Mouse (Mus musculus) CH12.LX (cell line): ENCODE measurements around the gene Slc22a20. TPM values are rescaled to one million over a fixed set of nuclear protein-coding genes. Genes with fewer than 3 reads are reported as not detected.

Source experiments
- DNase-seq: peaks from one replicate; pipeline ENCODE4 v3.0.0-alpha.2; 2013; ENCODE audit errors: extremely low read depth
- H3K27ac ChIP-seq: 2 replicates; pipeline ENCODE4 v1.5.1; 2012; ENCODE audit warnings: low read depth, mild to moderate bottlenecking, control low read depth, moderate library complexity; ENCODE audit not compliant: insufficient read depth
- H3K27me3 ChIP-seq: replicated peaks from 2 replicates; pipeline ENCODE3; 2012; ENCODE audit warnings: inconsistent platforms
- H3K36me3 ChIP-seq, 2 experiments: replicated peaks in 1 of 2; 2 replicates each; pipeline versions ENCODE3 to v1.6.1; 2012; ENCODE audit warnings: inconsistent platforms in 1 of 2, low read length in 1 of 2, mild to moderate bottlenecking in 1 of 2, mixed read lengths in 1 of 2, moderate library complexity in 1 of 2; ENCODE audit not compliant: control insufficient read depth in 1 of 2, insufficient read depth in 1 of 2
- H3K4me1 ChIP-seq, 2 experiments: 2 replicates each; pipeline ENCODE4 v1.6.1; 2012; ENCODE audit warnings: inconsistent platforms in 1 of 2, moderate library complexity in 1 of 2; ENCODE audit not compliant: insufficient read depth in 2 of 2, control insufficient read depth in 1 of 2
- H3K4me2 ChIP-seq: 2 replicates; pipeline ENCODE4 v1.6.1; 2012; ENCODE audit warnings: low read depth, mild to moderate bottlenecking, control low read depth; ENCODE audit not compliant: poor library complexity, insufficient read depth, severe bottlenecking
- H3K4me3 ChIP-seq, 3 experiments: fragments of 150-350 bp in 1 of 3; sonication (generic) in 1 of 3; replicated peaks in 1 of 3; 2 replicates each; pipeline versions ENCODE3 to v1.5.1; 2011 to 2012; ENCODE audit warnings: low read depth in 2 of 3, low read length in 2 of 3, mild to moderate bottlenecking in 2 of 3, moderate library complexity in 2 of 3, control low read depth in 1 of 3, improper control_type of control experiment in 1 of 3, inconsistent platforms in 1 of 3, mixed read lengths in 1 of 3; ENCODE audit not compliant: poor library complexity in 1 of 3
- H3K79me2 ChIP-seq: replicated peaks from 2 replicates; pipeline ENCODE4 v1.6.1; 2012; ENCODE audit warnings: mild to moderate bottlenecking, moderate library complexity; ENCODE audit not compliant: control insufficient read depth, poor library complexity, insufficient read depth, severe bottlenecking; ENCODE audit errors: extremely low read depth
- H3K9ac ChIP-seq: 2 replicates; pipeline ENCODE4 v1.6.1; 2012; ENCODE audit warnings: low read depth, mild to moderate bottlenecking, control low read depth, moderate library complexity; ENCODE audit not compliant: insufficient read depth
- H3K9me3 ChIP-seq: replicated peaks from 2 replicates; pipeline ENCODE3; 2012; ENCODE audit warnings: low read length, inconsistent platforms, mixed read lengths
- CHD1 ChIP-seq: IDR thresholded peaks from 2 replicates; pipeline ENCODE4 v1.6.1; 2012; ENCODE audit warnings: low read depth, low read length, improper control_type of control experiment, inconsistent platforms
- CTCF ChIP-seq, 2 experiments: IDR thresholded peaks in 1 of 2; conservative IDR thresholded peaks in 1 of 2; 2 replicates each; pipeline ENCODE4 v1.5.1; 2011 to 2012; ENCODE audit warnings: low read depth in 2 of 2, low read length in 2 of 2, improper control_type of control experiment in 1 of 2, inconsistent platforms in 1 of 2, mild to moderate bottlenecking in 1 of 2, moderate library complexity in 1 of 2
- ELF1 ChIP-seq: IDR thresholded peaks from 2 replicates; pipeline ENCODE4 v1.6.1; 2014; ENCODE audit warnings: low read depth, mild to moderate bottlenecking, inconsistent platforms, low read length, improper control_type of control experiment
- GABPA ChIP-seq: IDR thresholded peaks from 2 replicates; pipeline ENCODE4 v1.6.1; 2012; ENCODE audit warnings: low read depth, low read length, improper control_type of control experiment, inconsistent platforms; ENCODE audit not compliant: insufficient replicate concordance
- HCFC1 ChIP-seq: IDR thresholded peaks from 2 replicates; pipeline ENCODE4 v1.6.1; 2012; ENCODE audit warnings: low read depth, mild to moderate bottlenecking, inconsistent platforms, low read length, improper control_type of control experiment
- IRF4 ChIP-seq: IDR thresholded peaks from 2 replicates; pipeline ENCODE4 v1.6.1; 2014; ENCODE audit warnings: low read depth, mild to moderate bottlenecking, inconsistent platforms, low read length, improper control_type of control experiment
- JUN ChIP-seq: IDR thresholded peaks from 2 replicates; pipeline ENCODE4 v1.6.1; 2011; ENCODE audit warnings: low read depth, mild to moderate bottlenecking, low read length, improper control_type of control experiment, moderate library complexity; ENCODE audit not compliant: insufficient read depth
- MAX ChIP-seq: IDR thresholded peaks from 2 replicates; pipeline ENCODE4 v1.6.1; 2011; ENCODE audit warnings: low read length, improper control_type of control experiment
- MAZ ChIP-seq: IDR thresholded peaks from 2 replicates; pipeline ENCODE4 v1.6.1; 2012; ENCODE audit warnings: low read depth, mild to moderate bottlenecking, inconsistent platforms, low read length, improper control_type of control experiment, moderate library complexity
- MEF2A ChIP-seq: IDR thresholded peaks from 2 replicates; pipeline ENCODE4 v1.6.1; 2014; ENCODE audit warnings: low read depth, mild to moderate bottlenecking, inconsistent platforms, low read length, improper control_type of control experiment, borderline replicate concordance
- MYC ChIP-seq: IDR thresholded peaks from 2 replicates; pipeline ENCODE4 v1.6.1; 2011; ENCODE audit warnings: low read depth, mild to moderate bottlenecking, improper control_type of control experiment, low read length
- NRF1 ChIP-seq: IDR thresholded peaks from 2 replicates; pipeline ENCODE4 v1.6.1; 2014; ENCODE audit warnings: low read depth, mild to moderate bottlenecking, inconsistent platforms, low read length, improper control_type of control experiment, moderate library complexity
- PAX5 ChIP-seq: IDR thresholded peaks from 2 replicates; pipeline ENCODE4 v1.6.1; 2012; ENCODE audit warnings: low read length, inconsistent platforms, mixed read lengths
- POLR2A ChIP-seq: IDR thresholded peaks from 2 replicates; pipeline ENCODE4 v1.6.1; 2011; ENCODE audit warnings: low read depth, mild to moderate bottlenecking, improper control_type of control experiment, low read length
- RAD21 ChIP-seq: IDR thresholded peaks from 2 replicates; pipeline ENCODE4 v1.6.1; 2011; ENCODE audit warnings: low read depth, mild to moderate bottlenecking, low read length, improper control_type of control experiment, moderate library complexity
- SIN3A ChIP-seq: IDR thresholded peaks from 2 replicates; pipeline ENCODE4 v1.6.1; 2012; ENCODE audit warnings: low read length, improper control_type of control experiment, inconsistent platforms
- TBP ChIP-seq: conservative IDR thresholded peaks from 2 replicates; pipeline ENCODE4 v1.6.1; 2011; ENCODE audit warnings: low read depth, low read length, improper control_type of control experiment
- TCF12 ChIP-seq: IDR thresholded peaks from 2 replicates; pipeline ENCODE4 v1.6.1; 2014; ENCODE audit warnings: low read depth, mild to moderate bottlenecking, inconsistent platforms, low read length, improper control_type of control experiment
- USF2 ChIP-seq: conservative IDR thresholded peaks from 2 replicates; pipeline ENCODE4 v1.6.1; 2011; ENCODE audit warnings: low read depth, low read length, improper control_type of control experiment
- ZKSCAN1 ChIP-seq: IDR thresholded peaks from 2 replicates; pipeline ENCODE4 v1.6.1; 2012; ENCODE audit warnings: low read depth, inconsistent platforms, low read length, improper control_type of control experiment, borderline replicate concordance
- ZMIZ1 ChIP-seq: IDR thresholded peaks from 2 replicates; pipeline ENCODE4 v1.6.1; 2012; ENCODE audit warnings: low read depth, mild to moderate bottlenecking, inconsistent platforms, low read length, improper control_type of control experiment
- ZNF384 ChIP-seq: IDR thresholded peaks from 2 replicates; pipeline ENCODE4 v1.6.1; 2012; ENCODE audit warnings: low read depth, low read length, improper control_type of control experiment, inconsistent platforms
- dilution Hi-C: fragments of 300-500 bp; cut with MboI; formaldehyde crosslinking; loops from 2 replicates; pipeline ENCODE4 v1.14.3; 2020; ENCODE audit warnings: low sequenced_read_pairs; ENCODE audit not compliant: extremely low pct_unique_long_range_greater_than_20kb, extremely low pct_ligation_motif_present
- in situ Hi-C: fragments of 300-500 bp; cut with MboI; formaldehyde crosslinking; loops from 3 replicates; pipeline ENCODE4 v1.14.3; 2019; ENCODE audit warnings: low sequenced_read_pairs, low pct_ligation_motif_present, low pct_unique_long_range_greater_than_20kb, mixed read lengths
- polyA plus RNA-seq: library from polyadenylated mRNA; unstranded; fragments of >175 nt; gene quantifications from 2 replicates; pipeline ENCODE4 v1.2.1, GENCODE M21; 2012; ENCODE audit warnings: low read depth; ENCODE audit not compliant: insufficient read length
- total RNA-seq, 2 experiments: library from RNA; depleted of rRNA; stranded (reverse); fragments of 300-350 nt in 1 of 2; fragments of >200 nt in 1 of 2; gene quantifications; 2 replicates each; pipeline ENCODE4 v1.2.3; 2012 to 2014

Gene Slc22a20
- total and polyA plus RNA-seq, 3 experiments, result not detected

- in situ Hi-C loops, result no loop called here
- Histone ChIP-seq H3K9me3 (no peaks in the 10 kb centered on the region), H3K27me3 (no peaks in the 10 kb centered on the region), H3K27ac (no peak overlapping the region), H3K79me2 (no peaks in the 10 kb centered on the region), H3K9ac (no peak overlapping the region), H3K4me1 (peaks cover 2 to 7% of the 10 kb centered on the region in 2 experiments; a peak in 2 of 4 replicates), H3K4me2 (no peak overlapping the region), H3K36me3 (peaks cover 39 to 75% of the 10 kb centered on the region in 2 experiments)
- dilution Hi-C loops, result no loop called here
- no peak for DNase-seq
- TF ChIP-seq USF2 (no peak), CTCF (conservative IDR thresholded peaks at IDR 0.05 in 1 of 2, IDR thresholded peaks at IDR 0.05 in 1 of 2; ENCODE audit: low read depth in 2 of 2, low read length in 2 of 2) (no peak), TBP (no peak), POLR2A (no peak), MEF2A (no peak), NRF1 (no peak), HCFC1 (no peak), ELF1 (no peak), JUN (no peak), MAX (no peak), GABPA (no peak), ZNF384 (no peak), SIN3A (no peak), TCF12 (no peak), PAX5 (no peak), RAD21 (no peak)
- TF ChIP-seq, all 38 proteins: peak for 0
- no peak overlapping the region for H3K4me3 ChIP-seq
These were observed 23.2 kb upstream of the Slc22a20 start for GRCm38 (mm10) chr19:6009137-6009536.

- Histone ChIP-seq H3K4me2 (no peak overlapping the region), H3K27me3 (no peaks in the 10 kb centered on the region), H3K27ac (no peak overlapping the region), H3K9ac (no peak overlapping the region), H3K36me3 (peaks cover 44 to 71% of the 10 kb centered on the region in 2 experiments), H3K79me2 (no peaks in the 10 kb centered on the region), H3K9me3 (no peaks in the 10 kb centered on the region), H3K4me1 (no peaks in the 10 kb centered on the region; a peak in 1 of 4 replicates), H3K4me3 (no peak overlapping the region)
- TF ChIP-seq ZKSCAN1, result no peak
- no peak for TF ChIP-seq IRF4
- no peak for TF ChIP-seq MAZ
- no peak for TF ChIP-seq USF2
- TF ChIP-seq CHD1, result no peak
- no peak for TF ChIP-seq MYC
- no peak for TF ChIP-seq ZMIZ1
- TF ChIP-seq HCFC1, result no peak
- dilution Hi-C loops (no loop called here), in situ Hi-C loops (no loop called here)
- DNase-seq, result no peak
These were observed 21.1 kb upstream of the Slc22a20 start for GRCm38 (mm10) chr19:6007013-6007412.
